Mouse (Mus musculus) thymus, postnatal 0 days (tissue): ENCODE measurements around the gene Gm20721. TPM values are rescaled to one million over a fixed set of nuclear protein-coding genes. Genes with fewer than 3 reads are reported as not detected.
"Not testable (repeated sequence)": the region's sequence is repeated elsewhere in the genome, so short reads cannot be mapped to it uniquely, and the experiment has no call there.

Experiments used
- DNase-seq: peaks from one replicate; pipeline ENCODE4 v3.0.0-alpha.2; 2015; ENCODE audit warnings: low spot score
- polyA plus RNA-seq: library from polyadenylated mRNA; unstranded; fragments of >200 nt; fragmentation: Nextera tagmentation; extraction: Ambion mirVana; gene quantifications from 2 replicates; pipeline ENCODE4 v1.2.1, GENCODE M21; 2015

Gene Gm20721
- polyA plus RNA-seq, 1 experiment from 2014 or later = 4.1 TPM

DNA sequence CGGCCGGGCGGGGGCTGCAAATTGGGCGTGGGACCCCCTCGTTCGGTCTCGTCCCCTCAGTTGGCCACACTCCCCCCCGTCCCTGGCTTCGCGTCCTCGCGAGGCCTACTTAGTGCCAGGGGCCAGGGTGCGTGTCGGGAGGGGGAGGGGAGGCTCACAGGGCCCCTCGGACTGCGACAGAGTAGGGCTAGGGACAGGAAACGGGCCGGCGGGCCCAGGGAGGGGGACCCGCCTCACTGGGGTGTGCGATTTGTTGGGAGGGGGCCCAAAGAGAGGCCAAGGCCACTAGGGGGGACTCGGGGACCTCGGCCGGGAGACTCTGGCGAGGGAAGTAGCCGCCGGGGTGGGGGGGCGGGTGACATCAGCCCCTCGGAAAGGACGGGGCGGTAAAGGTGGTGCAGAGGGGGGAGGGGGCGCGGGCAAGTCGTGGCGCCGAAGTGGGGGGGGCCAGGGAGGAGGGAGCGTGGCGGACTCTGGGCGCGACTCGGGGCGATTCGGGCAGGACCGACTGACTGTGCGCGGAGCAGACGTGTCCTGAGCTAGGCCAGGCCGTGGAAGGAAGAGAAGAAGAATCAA, 15.8 kb downstream of the Gm20721 start:
- peak; percentile 64 for DNase-seq

DNA sequence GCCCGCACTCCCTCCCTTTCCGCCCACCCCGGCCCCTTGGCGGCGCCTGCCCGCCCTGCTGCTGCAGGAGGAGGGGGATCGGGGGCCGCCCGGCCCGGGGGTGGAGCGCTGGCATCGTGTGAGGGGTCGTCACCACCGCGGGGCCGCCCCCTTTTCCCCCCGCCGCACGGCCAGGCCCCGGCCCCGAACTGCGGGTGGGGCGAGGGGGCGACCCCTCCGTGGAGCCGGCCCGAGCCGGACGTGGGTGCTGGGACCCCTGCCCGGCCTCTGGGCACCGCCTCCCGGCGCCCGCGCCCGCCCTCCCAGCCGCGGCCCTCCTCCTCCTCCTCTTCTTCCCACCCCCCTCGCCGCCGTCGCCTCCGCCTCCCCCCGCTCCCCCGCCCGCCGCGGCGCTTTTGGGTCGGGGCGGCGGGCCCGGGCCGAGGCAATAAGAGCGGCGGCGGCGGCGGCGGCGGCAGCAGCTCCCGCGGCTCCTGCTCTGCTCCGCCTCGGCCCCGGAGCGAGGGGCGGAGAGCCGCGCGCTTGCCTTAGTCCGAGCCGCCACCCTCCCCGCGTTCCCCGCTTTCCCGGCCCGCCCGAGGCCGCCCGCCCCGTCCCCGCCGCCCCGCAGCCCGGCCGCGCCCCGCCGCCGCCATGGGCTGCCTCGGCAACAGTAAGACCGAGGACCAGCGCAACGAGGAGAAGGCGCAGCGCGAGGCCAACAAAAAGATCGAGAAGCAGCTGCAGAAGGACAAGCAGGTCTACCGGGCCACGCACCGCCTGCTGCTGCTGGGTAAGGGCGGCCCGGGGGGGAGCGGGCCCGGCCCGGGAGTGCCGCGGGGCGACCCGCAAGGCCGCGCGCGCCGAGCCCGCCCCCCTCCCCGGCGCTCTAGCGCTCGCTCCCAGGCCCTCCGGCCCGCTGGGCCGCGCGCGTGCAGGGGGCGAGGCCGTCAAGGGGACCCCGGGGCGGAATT, 16.6 kb downstream of the Gm20721 start:
- peak; percentile 71 for DNase-seq

DNA sequence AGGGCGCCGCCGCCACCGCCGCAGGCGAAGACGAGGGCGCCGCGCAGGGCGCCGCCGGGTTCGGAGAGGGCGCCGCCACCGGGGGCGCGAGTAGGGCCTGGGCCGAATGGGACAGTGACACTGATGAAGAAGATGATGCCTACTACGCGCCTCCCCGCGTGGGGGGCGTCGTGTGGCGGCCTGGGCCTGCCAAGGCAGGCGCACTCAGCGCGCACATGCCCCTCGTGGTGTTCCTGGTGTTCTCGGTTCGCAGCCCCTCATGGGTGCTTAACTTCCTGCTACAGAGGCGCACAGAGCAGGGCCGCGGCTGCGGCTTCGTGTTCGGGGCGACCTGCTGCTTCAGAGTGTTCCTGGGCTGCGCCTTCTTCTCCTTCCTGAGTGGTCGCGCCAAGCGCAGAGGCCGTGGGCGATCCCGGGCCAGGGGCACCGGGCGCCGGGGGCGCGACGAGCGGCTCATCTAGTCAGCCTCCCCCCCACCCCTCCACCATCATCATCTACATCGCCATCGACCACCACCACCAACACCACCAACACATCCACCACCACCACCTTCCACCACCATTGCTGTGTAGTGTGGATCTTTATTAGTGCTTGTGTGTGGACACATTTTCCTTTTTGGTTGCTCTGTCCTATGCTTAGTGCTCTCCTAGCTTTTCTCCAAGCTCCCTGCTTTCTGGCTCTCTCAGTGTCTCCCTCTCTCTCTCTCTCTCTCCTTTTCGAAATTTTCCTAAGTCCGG, 17.4 kb downstream of the Gm20721 start:
- DNase-seq = peak; percentile 62

DNA sequence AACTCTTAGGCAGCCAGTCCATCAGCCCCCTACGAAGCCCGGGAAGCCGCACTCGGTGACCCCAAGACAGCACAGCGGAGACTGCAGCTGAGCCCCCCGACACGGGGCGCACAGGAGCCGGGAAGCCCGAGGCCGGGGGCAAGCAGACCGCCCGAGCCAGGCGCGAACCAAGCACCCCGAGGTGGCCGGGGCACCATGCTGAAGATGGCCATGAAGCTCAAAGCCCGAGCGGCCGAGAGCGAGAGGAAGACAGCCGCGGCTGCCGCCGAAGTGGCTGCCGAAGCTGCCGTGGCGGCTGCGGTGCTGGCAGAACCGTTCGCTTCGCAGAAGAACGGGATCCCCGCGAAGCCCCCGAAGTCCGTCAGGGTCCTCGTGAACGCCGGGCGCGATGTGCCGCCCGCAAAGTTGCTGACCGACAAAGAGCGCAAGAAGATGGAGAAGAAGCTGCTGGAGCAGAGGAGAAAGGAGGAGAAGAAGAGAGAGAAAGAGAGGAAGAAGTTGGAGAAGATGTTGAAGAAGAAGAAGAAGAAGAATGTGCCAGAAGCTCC, 18.1 kb downstream of the Gm20721 start:
- DNase-seq = no peak

DNA sequence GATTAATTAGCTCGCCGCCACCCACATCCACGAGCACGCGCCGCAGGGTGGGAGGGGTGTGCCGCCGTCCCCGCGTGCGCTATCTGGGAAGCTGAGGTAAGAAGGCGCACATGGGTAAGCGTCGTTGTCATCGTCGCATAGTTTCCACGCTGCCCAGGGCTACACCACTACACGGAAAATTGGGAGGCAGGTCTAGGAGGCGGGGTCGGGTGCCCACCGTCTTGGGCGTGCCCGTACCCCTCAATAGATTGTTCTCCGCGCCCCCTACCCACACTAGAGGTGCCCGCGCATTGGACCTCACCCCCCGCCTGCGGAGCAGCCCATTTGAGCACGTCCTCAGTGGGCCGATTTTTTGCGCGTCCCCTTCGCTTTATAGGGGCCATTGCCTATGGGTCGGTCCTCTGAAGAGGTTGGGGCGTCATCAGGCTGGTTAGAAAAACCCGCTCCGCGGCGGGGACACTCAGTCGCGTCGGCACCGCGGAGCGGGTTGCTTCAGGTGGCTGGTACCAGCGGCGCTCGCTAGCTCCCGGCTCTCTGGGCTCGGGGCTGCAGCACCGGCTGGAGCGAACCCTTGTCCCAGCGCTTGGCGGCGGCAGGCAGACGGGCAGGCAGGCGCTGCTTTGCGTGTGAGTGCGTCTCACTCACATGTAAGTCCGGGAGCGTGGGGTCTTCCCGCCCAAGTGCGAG, 19.1 kb downstream of the Gm20721 start:
- peak; percentile 78 for DNase-seq

DNA sequence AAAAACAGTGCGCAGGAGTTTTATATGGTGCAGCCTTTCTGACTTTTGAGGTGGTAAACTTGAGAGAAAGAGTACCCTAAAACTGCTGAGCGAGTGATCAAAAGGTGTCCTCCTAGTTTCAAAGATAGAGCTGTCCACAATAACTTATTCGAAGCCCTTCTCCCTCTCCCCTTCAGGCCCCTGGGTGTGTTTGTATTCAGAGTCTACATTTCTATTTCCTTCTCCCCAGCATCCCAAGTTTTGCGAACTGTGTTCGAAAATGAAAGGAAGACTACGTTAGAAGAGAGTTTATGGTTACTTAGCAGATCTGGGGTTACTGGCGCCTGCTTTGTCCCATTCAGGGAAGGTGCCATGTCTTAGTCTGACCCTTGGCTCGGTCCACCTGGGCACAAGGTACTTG, 20.0 kb downstream of the Gm20721 start:
- DNase-seq = no peak

DNA sequence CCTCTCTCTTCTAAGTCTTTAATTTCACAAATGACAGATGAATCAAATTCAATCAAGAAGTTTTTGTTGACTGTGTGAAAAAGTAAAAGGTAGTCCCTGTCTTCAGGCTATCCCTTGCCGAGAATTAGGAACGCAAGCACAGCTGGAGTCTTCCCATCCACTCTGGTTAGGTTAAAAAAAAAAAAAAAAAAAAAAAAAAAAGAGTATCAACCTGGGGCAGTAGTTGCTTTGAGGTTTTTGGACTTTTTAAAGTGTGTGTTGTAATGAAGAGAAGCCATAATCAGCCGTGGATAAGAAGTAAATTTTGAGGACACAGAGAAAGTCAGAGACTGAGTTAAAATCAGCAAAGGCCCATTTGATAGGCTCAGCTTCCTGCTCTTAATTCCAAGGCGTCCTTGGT, 20.5 kb downstream of the Gm20721 start:
- no peak for DNase-seq

DNA sequence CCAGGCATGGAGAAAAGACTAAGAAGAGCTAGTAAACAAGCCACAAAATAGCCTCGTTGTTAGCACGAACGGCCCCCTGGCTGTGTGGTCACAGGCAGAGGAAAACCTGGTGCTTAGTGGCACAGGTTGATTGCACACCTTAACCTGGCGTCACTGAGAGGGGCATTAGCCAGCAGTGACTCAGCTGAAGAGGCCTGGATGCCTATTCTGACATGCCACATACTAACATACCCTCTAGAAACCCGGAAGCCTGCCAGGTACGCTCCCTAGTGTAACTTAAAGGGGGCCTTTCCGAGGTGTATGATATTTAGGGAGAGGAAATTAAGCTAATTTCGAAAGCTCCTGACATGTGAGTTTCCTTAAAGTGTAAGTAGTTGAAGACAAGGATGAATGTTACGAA, 29.9 kb downstream of the Gm20721 start:
- no peak for DNase-seq

DNA sequence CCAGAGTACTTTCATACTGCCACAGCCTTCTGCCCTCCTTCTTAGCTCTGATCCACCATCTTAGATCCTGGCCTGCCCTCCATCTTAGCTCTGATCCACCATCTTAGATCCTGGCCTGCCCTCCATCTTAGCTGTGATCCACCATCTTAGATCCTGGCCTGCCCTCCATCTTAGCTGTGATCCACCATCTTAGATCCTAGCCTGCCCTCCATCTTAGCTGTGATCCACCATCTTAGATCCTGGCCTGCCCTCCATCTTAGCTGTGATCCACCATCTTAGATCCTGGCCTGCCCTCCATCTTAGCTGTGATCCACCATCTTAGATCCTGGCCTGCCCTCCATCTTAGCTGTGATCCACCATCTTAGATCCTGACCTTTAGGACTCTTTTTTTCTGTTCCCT, 31.1 kb downstream of the Gm20721 start:
- DNase-seq = not testable (repeated sequence)

DNA sequence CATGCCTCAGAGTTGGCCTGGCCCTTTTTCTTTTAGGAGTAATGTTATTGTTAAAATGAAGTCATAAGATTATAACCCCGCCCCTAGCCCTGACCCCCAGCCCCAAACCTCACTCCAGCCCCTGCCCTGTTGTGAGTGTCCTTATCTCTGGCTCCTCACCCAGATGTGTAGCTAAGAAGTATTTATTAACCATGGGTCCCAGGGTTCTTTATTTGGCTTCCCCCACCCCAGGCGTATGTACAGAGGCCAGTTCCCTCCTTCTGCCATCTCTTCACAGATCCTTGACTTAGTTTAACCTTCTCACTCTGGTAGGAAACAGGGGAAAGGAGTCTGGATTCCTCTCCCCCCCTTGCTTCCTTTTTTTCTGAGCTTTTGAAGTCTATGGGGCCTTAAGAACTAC, 33.9 kb downstream of the Gm20721 start:
- DNase-seq = no peak

DNA sequence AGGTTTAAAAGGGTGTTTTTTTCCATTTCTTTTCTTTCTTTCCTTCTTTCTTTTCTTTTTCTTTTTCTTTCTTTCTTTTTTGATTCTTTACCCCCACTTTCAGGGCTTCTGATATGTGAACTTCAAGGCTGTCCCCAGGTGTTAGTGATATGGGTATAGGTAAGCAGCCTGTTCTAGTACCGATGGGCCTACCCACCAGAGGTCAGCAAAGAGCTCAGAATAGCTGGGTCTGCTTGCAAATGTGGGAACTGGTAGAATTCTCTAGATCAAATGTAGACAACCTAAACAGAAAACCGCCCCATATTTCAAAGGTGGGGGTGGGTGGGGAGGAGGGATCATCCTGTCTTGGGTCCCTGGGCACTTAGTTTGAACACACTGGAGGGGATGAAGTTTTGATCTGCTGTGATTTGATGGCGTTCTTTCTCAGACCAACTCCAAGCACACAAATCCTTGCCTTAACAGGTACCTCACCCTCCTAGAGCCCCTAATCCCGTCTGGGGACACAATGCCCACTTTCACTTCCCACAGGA, 34.3 kb downstream of the Gm20721 start:
- DNase-seq = peak; percentile 83

DNA sequence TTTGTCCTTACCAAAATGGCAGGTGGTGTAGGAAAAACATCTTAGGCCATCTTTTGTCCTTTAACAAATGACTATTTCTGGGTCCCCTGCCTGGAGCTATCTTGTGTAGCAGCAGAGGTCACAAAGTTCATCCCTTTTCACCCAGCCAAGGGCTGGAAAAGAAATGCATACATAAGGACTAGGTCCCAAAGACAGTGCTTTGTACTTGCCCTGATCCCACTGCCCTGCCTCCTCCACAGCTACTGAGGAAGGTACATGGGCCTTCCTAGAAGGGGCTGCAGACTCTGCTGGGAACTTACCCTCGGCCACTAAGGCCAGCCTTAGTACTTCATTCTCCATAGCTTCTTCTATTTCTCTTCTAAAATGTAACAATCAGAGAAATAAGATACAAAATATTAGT, 34.9 kb downstream of the Gm20721 start:
- no peak for DNase-seq

DNA sequence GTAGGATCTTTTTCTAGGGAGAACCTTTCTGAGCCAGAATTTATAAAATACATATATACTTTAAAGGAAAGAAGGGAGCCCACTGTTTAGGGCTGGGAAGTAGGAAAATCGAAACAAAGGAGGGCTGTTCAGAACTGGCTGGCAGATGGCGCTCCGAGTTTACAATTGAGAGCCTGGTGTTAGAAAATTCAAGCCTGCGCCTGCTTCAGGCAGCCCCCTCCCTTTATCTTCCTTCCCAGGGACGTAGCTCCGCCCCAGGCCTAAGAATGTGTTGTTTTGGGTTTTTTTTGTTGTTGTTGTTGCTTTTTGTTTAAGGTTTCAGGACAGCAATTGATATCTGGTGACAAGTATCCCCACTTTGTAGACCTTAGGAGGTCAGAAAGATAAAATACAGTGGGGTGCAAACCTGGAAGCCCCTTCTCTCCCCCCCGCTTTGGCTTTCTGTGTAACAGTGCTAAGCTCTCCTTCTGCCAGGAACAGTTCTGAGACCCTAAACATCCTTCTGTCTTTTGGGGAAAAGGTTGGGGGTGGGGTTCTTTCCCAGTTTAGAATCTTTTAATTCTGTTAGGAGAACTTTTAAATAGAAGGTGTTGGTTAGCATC, 35.5 kb downstream of the Gm20721 start:
- DNase-seq = peak; percentile 51

DNA sequence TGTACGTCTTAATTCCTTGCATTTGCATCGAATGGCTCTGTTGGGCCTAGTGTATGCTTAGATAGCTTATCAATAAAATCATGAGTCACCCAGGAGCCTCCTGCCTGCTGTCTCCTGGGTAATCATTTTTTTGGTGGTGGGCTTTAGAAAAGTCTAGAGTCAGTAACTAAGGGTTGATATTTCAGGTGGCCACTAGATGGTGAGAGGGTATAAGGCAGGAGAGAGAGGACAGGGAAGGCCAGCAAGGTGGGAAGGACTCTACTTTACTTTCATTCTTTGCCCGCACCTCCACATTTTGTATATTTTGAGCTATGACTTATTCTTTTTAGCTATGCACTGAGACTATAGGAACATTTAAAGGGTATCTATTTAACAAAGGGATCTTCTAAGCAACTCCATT, 38.6 kb downstream of the Gm20721 start:
- DNase-seq = no peak

DNA sequence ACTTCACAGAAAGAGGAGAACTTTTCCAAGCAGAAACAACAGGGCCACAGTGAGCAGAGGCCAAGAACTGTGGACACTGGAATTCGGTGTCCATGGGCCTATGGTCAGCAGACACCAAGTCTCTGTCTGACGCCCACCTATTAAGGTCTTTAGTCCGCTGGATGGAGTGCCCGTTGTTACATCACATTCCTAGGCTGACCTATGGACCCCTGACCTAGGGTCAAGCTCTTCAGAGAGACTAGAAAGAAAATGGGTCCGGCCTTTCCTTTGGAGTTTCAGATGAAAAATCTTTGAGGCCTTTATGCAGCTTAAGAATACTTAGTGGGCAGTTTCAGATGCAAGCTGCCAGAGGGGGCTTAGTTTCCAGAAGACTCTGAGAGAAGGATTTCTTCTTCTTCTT, 40.9 kb downstream of the Gm20721 start:
- DNase-seq = no peak

DNA sequence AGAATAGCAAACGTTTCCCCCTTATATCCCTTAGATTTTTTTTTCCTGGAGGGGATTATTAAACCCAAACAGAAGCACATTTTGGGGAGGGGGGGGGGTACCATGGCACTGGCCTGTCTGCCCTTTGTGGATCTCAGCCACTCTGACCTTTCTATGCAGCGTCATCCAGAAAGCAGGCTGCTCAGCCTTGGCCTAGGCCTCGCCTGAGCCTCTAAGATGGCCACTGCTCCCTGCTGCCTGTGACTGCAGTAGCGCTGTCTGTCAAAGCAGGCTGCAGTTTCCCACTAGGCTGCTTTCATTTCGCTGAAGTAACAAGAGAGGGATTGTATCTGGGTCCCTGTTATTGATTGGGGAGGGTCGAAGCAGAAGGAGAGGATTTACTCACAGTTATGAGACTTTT, 44.0 kb downstream of the Gm20721 start:
- DNase-seq = no peak

DNA sequence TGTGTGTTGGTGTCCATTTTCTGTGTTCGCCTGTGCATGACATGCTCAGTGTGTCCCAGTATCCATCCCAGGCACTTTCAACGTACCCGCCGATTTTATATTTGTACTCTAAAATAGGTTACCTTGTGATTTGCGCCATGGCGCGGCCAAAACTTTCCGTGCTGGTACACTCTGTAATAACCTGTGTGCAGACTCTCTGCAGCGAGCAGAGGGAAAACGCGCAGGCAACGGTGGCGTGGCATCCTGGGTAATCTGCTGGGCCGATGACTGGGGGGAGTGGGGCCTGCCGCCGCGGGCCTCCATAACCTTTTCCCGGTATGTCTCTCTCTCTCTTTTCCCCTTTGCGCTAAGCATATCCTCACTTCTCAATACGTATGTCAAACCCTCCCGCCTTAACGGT, 45.8 kb downstream of the Gm20721 start:
- no peak for DNase-seq

DNA sequence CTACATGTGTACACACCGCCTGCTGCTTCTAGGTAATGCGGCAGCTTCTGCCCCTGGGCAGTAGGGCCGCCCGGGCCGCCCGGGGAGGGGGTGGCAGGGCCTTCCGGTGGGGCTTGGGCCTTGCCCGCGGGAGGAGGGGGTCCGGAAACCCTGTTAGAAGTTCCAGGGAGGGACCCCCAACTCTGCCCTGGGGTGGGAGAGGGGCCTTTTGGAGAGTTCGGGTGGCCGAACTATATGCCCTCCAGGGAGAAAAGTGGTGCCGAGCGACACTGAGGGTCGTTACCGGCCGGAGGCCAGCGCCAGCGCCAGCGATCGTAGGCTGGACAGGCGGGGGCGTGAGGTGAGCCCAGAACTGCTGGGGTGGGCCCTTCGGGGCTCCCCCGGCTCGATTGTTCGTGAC, 46.3 kb downstream of the Gm20721 start:
- no peak for DNase-seq

DNA sequence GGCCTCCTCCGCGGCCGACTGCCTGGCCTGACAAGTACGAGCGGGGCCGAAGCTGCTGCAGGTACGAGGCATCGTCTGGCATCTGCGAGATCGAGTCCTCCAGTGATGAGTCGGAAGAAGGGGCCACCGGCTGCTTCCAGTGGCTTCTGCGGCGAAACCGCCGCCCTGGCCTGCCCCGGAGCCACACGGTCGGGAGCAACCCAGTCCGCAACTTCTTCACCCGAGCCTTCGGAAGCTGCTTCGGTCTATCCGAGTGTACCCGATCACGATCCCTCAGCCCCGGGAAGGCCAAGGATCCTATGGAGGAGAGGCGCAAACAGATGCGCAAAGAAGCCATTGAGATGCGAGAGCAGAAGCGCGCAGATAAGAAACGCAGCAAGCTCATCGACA, 46.7 kb downstream of the Gm20721 start:
- no peak for DNase-seq

DNA sequence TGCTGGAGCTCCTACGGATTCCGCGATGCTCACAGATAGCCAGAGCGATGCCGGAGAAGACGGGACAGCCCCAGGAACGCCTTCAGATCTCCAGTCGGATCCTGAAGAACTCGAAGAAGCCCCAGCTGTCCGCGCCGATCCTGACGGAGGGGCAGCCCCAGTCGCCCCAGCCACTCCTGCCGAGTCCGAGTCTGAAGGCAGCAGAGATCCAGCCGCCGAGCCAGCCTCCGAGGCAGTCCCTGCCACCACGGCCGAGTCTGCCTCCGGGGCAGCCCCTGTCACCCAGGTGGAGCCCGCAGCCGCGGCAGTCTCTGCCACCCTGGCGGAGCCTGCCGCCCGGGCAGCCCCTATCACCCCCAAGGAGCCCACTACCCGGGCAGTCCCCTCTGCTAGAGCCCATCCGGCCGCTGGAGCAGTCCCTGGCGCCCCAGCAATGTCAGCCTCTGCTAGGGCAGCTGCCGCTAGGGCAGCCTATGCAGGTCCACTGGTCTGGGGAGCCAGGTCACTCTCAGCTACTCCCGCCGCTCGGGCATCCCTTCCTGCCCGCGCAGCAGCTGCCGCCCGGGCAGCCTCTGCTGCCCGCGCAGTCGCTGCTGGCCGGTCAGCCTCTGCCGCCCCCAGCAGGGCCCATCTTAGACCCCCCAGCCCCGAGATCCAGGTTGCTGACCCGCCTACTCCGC, 47.3 kb downstream of the Gm20721 start:
- no peak for DNase-seq
